Mouse (Mus musculus) thymus, postnatal 10 days (tissue): ENCODE results near the gene E130309D02Rik.
A peak's percentile ranks its signal among the peaks of the same experiment; 100 is the strongest.

Source experiments
- DNase-seq, 2 experiments: peaks; one replicate each; pipeline ENCODE4 v3.0.0; 2021; ENCODE audit warnings: low spot score in 2 of 2

E130309D02Rik gene

DNA sequence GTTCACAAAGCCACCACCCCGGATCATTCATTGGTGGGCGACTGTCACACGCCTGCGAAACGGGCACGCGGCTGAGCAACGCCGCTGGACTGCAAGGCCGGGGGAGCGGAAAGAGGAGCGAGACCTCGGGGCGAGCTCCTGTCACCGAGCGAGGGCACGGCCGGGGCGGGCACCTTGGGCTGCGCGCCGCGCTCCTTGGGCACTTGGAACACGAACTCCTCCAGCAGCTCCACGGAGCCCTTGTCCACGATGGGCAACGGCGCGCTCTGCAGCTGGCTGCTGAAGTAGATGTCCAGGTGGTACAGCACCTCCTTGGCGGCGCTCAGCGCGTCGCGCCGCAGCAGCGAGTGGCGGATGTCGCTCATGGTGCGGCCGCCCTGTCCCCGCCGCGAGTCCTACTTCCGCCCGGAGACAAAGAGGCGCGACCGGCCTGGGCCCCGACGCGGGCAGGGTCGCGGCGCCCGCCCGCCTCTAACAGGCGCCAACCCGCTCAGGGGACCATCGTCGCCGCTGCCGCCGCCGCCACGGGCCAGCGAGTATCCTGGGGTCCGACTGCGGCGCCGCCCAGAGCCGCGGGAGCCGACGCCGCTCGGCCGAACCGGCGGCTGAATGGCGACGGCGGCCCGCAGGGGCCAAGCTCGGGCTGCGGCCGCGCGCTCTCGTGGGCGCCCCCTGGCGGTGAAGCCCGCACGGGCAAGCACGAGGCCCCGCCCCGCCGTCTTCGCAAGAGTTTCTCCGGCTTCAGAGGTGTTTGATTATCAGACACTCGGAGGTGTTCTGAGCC lies at the start of gene E130309D02Rik:
E130309D02Rik (minus strand) TSS at position 631 of the 784 bp plus-strand sequence.
- peak; percentile 83 to 96 for DNase-seq

DNA sequence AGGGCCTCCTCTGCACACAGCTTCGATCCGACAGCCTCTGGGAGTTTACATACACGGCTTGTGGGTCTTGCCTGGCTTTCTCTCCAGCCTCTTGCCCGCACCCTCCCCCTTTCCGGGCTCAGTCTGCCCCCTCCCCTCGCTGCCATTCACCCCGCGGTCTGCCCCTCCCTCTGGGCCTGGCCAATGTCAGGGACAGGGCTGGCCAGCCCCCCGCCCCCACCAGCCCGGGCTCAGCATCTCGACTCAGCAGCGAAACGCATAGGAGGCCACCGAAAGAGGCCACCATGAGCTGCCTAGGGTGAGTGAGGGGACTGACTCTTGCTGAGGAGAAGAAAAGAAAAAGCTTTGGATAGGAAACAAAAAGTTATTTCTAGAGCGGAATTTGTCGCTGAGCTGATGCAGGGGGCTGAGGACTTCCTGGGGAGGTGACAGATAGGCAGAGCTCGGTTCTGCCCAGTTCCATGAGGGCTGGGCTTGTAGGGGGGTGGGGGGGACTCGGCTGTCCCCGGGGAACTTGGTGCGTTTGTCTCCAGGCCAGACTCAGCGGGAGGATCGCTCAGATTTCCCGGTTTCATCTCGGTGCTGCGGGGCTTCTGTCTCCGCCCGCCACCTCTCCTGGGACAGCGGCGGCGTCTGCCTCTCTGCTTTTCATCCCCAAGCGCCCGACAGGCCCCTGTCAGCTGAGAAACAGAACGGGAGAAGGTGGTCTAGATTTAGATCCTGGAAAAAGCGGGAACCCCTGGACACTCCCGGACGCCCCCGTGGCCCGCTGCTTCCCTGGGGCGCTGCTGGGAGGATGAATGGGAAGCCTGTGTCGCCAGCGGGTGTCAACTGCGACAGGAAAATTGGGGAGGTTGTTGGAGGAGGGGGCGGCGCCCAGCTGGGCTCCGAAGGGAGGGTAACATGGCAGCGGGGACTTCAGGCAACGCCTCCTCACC lies 48.8 kb upstream of the E130309D02Rik start:
- DNase-seq = no peak

DNA sequence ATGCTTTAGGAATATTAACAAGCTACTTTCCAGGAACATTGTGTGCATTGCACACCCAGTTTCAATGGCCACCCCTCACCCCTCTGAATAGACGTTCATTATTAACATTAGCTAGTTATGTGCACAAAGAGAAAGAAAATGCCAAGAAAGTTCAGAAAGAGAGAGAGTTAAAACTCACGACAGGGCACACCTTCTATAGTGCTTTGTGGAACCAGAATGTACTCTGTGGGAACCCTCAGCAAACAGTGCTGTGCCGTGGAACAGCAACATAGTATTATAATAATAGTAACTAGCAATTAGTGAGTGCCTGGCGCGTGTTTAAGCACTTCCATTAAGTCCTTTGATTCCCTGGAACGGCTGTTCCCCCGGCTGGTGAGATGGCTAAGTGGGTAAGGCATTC lies 46.3 kb upstream of the E130309D02Rik start:
- no peak for DNase-seq

DNA sequence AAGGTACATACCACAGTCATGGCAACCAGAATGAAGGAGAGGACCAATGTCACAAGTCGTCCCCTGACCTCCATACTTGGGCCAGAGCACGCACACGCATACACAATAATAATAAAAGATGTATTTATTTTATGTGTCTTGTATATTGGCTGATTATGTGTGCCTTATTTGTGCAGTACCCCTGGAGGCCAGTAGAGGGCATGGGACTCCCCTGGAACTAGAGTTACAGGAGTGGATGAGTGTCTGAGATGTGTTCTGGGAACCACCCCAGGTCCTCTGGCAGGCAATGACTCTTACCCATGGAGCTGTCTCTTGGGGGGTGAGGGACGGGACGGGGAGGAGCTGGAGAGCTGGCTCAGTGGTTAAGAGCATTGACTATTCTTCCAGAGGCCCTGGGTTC lies 44.8 kb upstream of the E130309D02Rik start:
- DNase-seq = peak in 1 of 2 experiments; percentile 32

DNA sequence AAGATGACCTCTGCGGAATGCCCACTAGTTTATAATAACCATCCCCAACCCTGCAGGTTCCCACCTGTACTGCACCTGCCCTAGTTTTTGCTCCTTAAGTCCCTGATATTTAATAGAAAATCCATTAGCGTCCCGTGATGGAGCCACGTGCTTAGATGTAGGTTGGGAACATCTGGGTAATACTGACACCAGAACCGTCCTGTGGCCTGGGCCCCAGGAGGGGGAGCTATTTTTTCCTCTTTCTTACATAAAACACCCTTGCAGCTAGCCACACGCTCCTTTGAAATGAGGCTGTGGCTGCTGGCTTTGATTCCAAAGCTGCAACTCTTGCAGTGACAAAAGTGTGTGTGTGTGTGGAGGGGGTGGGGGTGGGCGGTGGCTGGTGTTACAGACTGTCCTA lies 44.1 kb upstream of the E130309D02Rik start:
- no peak for DNase-seq

DNA sequence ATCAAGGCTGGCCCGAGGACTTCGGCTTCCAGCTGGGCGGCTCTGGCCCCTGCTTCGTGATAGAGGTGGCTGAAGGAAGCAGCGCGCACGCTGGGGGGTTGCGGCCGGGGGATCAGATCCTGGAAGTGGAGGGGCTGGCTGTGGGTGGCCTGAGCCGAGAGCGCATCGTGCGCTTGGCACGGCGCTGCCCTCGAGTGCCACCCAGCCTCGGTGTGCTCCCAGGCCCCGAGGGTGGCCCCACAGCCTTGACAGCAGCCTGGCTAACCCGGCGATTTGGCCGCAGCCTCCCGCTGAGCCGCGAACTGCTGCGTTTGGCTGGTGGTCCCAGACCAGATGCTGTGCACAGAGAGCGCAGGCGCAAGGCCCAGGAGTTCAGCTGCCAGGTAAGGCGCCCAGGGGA lies 42.4 kb upstream of the E130309D02Rik start:
- DNase-seq = no peak

DNA sequence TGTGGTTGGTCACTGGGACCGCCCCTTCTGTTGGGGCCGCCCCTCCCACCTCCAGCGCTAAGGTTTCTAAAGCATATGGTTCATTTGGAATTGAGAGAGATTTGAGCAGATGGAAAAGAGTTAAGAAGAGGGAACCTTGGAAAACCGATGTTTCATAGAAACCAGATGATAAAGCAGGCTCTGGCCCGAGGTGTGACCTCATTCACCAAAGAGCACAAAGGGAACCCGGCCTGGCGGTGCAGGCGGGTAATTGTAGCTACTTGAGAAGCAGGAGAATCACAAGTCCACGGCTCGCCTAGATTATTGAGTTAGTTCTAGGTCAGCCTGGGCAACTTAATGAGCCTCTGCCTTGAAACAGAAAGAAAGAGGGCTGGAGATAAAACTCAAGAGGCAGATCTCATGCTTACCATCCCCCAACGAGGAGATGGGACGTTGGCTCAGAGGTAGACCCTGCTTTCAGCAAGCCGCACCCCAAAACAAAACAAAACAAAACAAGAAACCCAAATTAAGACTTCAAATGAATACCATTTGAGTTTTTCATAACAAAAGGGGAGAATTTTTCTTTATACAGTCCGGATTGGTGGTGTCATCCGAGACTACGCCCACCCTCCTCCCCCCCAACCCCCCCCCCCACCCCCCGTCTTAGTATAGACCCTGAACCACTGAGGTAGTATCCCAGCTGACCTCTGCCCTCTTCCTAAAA lies 41.7 kb upstream of the E130309D02Rik start, which contains the start of gene Grid2ip:
Grid2ip (plus strand) TSS at position 653 of the 703 bp plus-strand sequence.
- no peak for DNase-seq

DNA sequence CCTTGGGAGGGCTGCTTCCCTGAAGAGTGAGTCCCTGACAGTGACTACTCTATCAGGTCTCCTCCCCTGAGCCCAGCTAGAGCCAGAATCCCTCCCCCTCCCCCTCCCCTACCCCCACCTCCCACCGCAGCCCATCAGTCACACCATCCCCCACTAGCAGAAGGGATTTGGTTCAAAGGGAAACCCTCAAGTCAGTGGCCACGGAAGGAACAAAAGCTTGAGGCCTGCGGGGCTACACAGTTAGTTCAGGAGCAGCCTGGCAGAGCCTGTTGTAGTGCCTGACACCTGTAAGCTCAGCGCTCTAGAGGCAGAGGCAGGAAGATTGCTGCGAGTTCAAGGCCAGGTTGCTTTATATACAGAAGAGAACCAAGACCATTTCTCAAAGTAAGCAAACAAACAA lies 40.9 kb upstream of the E130309D02Rik start:
- no peak for DNase-seq

DNA sequence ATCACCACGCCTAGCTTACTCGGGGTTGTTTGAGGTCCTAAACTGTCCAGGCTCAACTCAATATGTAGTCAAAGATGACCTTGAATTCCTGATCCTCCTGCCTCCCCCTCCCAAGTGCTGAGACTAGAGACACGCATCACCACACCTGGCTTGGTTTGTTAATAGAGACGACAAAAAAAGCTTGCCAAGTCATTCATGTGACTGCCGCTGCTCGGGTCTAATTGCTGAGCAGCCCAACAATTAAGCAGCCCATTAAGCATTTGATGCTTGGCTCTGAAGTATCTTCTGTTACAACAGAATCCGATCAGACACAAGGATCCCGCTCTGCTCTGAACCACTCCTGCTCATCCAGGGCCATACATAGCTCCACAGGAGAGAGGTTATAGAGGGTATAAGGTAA lies 31.2 kb upstream of the E130309D02Rik start:
- DNase-seq = no peak

DNA sequence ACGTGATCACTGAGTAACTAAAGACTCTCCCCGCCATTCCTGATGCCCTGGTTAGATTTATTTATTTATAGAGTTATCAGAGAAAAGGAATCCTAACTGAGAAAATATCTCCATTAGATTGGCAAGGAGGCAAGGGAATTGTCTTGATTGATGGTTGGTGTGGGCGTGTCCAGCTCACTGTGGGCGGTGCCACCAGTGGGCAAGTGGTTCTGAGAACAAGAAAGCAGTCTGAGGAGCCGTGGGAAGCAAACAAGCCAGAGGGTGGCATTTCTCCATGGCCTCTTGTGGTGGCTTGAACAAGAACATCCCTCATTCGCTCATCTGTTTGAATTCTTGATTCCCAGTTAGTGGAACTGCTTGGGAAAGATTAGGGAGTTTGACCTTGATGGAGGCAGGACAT lies 24.4 kb upstream of the E130309D02Rik start:
- DNase-seq = no peak

DNA sequence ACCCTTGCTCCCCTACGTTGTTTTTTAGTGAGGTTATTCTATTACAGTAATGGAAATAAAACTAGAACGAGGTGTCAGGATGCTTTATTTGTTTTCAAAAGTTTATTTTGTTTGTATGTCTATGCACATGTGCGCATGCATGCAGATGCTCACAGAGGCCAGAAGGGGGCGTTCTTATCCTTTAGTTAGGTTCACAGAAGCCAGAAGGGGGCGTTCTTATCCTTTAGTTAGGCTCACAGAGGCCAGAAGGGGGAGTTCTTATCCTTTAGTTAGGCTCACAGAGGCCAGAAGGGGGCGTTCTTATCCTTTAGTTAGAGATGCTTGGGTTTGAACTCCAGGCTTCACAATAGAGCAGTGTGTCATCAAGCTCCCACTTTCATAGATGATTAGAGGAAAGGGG lies 21.4 kb upstream of the E130309D02Rik start:
- no peak for DNase-seq

DNA sequence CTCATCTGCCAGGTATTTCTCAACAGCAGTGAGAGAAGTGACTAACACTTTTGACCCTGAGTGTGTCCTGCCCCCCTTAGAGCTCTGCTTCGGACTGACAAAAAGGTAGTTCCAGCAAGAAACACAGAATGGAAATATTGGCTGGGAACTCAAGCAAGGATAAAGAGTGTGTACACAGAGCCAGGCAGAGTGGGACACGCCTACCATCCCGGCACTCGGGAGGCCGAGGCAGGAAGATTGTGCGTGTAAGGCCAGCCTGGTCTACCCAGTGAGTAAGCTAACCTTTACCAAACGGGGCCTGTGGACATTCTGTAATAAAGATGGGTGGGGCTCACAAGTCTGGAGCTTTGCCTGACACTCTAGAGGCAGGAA lies 19.9 kb upstream of the E130309D02Rik start:
- no peak for DNase-seq

DNA sequence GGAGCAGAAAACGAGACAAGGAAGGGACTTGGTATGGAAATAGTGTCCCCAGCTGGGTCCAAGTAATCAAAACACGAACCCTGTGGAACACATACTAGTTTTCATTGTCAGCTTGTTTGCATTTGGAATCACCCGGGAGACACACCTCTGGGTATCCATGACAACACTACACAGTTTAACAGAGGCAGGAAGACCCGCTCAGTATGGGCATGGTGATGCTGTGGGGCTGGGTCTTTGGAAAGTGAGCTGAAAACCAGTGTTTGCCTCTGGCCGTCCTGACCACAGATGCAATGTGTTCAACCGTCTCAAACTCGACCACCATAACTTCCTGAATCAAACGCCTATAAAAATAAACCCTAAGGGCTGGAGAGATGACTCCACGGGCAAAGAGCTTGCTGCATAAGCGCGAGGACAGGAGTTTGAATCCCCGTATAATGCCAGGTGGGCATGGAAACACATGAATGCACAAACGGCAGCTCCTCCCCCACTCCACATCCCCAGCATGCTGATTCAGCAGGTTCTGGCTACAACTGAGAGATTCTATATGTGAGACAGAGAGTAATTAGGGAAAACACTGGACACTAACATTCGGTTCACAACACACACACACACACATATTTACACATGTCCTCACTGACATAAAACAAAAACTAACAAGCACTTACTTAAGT lies 19.4 kb upstream of the E130309D02Rik start:
- no peak for DNase-seq

DNA sequence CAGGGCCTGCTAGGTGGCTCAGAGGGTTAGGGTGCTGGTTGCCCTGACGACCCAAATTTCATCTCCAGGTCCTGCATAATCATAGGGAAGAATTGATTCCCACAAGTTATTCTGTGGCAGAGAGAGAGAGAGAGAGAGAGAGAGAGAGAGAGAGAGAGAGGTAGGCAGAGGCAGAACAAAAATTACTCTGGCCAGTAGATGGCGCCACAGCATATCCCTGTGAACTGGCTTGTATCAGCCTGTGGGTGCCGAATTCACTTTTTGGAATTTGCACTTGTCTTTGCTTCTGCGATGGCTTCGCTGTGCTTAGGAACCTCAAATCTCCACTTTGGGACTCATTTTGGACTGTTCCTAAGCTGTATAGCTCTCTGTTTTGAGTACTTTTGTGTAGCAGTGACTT lies 18.7 kb upstream of the E130309D02Rik start:
- peak; percentile 21 to 71 for DNase-seq

DNA sequence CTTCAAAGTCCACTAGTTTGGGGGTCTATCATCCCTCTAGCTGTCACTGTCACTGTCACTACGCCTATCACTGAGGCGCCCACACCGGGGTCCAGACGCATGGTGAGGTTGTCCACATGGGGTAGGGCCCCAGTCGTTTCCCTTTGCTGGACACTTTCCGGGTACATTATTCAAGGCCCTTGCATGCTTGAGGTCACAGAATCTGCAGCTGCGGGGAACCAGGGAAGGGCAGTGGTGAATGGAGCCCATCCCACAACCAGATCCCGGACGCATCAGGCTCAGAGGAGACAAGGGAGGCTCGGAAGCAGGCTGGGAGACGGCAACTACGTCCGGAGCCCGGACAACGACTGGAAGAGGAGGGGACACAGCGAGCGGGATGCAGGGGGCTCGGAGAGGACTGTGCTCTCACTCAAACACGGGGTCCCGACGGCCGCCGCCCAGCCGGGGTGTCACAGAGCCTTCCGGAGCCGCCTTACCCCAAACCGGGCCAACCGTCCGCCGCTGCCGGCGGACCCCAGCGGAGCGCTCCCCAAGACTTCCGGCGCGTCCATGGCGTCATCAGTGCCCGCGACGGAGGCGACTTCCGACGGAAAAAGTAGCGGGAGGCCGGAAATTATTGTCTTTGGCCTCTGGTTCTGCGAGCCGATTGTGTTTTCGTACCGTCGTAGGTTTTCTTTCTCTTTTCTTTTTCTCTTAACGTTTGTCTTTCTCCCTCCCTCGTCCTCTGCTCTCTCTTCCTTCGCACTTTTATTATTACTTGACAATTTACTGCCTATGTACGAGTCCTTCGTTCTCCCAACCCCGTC lies 13.7 kb upstream of the E130309D02Rik start, which contains the start of gene Zdhhc4:
Zdhhc4 (minus strand) TSS at position 567 of the 806 bp plus-strand sequence.
- peak; percentile 83 to 91 for DNase-seq

DNA sequence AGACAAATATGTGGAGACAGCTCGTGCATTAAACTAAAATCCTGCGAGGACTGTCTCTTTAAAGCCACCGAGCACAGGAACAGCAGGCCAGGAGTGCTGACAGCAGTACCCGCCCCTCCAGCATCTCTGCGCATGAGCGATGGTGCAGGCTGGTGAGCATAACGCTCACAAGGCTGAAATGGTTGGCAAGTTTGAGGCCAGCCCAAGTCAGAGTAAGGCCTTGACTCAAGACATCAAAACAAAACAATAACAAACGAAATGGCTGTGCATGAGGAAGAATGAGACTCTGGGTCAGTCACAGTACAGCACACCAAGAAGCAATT lies 2.1 kb upstream of the E130309D02Rik start:
- no peak for DNase-seq

DNA sequence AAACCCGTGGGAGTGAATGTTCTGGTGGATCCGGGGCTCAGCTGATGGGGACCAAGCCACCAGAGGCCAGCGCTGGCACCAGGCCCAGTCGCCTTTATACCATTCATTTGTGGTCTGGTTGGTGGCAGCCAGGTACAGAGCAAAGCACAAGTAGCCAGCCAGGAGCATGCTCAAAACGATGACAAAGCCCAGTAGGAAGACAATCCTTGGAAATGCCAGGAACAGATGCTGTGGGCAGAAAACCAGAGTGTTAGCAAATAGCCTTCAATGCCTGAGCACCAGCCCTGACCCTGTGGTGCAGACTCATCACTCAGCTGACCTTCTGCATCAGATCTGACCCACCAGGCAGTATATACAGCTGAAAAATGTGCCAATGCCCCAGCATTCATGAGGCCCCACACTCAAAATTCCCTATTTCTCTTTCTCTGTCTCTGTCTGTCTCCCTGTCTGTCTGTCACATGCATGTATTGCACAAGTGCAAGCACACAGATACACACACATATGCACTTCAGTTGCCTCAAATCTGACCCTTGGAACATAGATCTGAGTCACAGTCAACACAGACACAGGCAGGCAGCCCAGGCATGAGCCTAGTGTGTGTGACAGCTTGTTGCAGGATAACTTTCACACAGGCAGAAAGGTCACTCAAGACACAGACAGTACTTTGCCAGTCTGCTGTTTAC lies 1.6 kb upstream of the E130309D02Rik start:
- DNase-seq = no peak

DNA sequence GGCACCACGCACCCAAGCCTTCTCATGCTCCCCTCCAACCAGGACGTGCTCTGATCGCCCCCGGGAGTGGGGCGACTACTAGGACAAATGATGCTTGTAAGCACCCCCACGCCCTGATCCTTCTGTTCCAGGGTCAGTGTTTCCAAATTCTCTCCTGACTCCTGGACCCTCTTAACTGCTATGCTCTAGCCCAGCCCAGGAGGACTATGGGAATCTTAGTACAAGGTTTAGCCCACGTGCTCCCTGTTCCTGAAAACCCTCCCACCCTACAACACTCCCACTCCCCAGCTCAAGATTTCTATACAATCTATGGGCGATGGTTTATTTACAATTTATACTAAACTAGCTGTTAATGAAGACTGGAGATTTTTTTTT lies 341 bp upstream of the E130309D02Rik start:
- no peak for DNase-seq

DNA sequence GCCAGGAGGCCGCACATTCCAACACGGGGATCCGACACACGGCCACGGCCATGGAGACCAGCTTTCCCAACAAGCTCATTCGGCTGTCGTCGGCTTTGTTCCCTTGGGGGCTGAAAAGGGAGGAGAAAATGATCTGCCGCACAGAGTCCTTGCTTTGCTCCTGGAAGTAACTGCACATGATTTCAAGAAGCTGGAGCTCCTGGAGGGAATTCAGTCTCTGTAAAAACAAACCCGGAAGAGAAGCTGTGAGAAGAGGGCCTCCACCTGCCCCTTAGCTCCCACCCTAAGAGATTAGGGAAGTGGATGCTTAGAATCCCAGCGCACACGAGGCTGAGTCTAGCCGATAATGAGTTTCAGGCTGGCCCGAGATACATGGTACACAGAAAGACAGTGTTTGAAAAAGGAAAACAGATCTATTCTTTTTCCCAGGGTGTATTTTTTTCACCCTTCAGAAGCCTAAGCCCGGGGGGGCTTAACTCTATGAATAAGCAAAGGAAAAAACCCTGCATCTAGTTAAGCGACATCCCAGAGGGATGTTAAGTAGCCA lies 904 bp downstream of the E130309D02Rik start:
- no peak for DNase-seq

DNA sequence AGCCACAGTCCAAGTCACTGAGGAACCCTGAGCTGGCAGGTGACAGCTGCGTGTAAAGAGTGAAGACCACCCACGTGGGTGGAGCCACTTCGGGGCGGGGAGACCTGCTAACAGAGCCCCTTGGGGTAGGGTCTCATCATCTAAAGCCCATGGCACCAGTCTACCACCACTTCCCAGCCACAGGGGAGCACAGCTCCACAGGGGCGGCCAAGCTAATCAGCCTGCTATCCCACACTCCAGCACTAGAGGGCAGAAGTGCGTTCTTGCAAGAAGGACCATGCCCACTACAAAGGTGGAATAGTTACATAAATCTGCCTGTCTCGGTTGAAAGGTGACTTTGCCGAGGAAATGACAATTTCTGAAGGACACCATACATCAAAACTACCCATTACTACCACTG lies 3.3 kb downstream of the E130309D02Rik start:
- peak; percentile 59 to 85 for DNase-seq
